Mouse (Mus musculus): ENCODE results near the gene Arih1.

DNA sequence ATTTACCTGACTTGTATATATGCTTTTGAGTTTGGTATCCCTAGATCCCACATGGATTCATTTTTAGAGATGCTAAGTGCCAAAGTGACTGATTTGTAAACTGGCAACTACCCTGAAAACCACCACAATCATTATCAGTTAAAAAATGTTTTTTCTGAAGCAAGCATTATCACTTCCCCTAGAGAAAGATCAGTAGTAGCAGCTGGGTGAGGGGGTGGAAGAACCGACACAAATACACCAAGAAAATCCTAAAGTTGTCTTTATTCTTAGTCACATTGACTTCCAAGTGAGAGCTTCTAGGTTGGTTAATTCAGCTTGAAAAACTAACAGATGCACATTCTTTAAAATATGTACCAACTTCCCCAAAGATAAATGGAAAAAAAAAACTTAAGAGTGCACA, 98.1 kb downstream of the Arih1 start:
- TF ChIP-seq EP300 (IDR thresholded peaks at IDR 0.05; ENCODE audit: low read depth) = no peak
- TF ChIP-seq CTCF (IDR thresholded peaks at IDR 0.05; ENCODE audit: low read depth) = no peak
